In the genomic region with DNA sequence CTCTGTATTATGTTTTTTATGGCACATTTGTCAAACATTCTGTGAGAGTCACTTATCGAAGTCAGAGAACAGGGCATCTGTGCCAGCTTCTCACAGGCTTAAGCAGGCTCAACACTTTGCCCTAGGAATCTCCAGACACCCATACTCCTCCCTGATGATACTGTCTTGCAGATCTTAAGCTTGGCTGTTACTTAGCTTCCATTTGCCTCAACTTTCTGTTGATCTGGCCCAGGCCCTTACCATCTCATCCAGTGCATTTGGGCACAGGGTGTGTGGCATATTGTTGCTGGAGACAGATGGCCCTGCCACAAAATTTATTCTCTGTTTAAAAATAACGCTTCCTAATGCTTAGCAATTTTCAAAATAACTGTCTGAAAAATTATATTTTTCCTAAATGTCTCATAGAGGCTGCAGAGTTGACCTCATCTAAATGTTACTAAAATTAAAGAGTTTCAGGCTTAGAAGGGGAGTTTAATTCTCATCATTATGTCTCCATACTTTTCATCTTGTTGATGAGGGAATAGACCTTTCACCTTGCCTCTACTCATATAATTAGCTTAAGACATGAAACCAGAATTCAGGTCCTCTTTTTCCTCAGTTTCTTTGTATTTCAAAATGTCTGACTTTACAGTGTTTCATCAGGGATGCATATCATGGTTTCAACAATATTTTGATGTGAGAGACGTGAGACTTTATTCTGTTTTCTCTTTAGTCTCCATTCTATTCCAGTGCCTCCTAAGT, we compare ENCODE assay signal across 22 mouse cellular contexts.
DNase-seq lines count a peak whose midpoint lies in the region; ATAC-seq and TF ChIP-seq lines count a peak whose summit lies in the region.
"Had no signal": no experiment of that assay in that cellular context is flagged by ENCODE, and none has a peak within 500 bp of the region (broad histone marks: within the 10 kb centered on the region; RNA-seq: fewer than 3 reads in every experiment).

No protein-coding gene starts in this region.

- 35% methylated on average over 3 of the region's 3 CpGs for WGBS in forebrain, embryonic 16.5 days
- WGBS in midbrain, embryonic 16.5 days = 64% methylated on average over 3 of the region's 3 CpGs
- WGBS in embryonic facial prominence, embryonic 10.5 days = 83% methylated on average over 3 of the region's 3 CpGs

- no peaks in the 10 kb centered on the region for H3K27me3 ChIP-seq in forebrain, embryonic 16.5 days (replicated peaks; ENCODE audit: control insufficient read depth, insufficient read depth, low read length)
- no peaks in the 10 kb centered on the region for H3K27me3 ChIP-seq in midbrain, embryonic 16.5 days (ENCODE audit: control insufficient read depth, insufficient read depth, low read depth, low read length)
- H3K27me3 ChIP-seq in embryonic facial prominence, embryonic 10.5 days (replicated peaks; ENCODE audit: low read depth, poor library complexity, severe bottlenecking) = no peaks in the 10 kb centered on the region
- H3K27me3 ChIP-seq: heart, embryonic 13.5 days; hindbrain, embryonic 13.5 days; limb, embryonic 13.5 days; midbrain, embryonic 13.5 days; neural tube, embryonic 15.5 days had no signal

- no peak overlapping the region for H3K4me2 ChIP-seq in forebrain, embryonic 16.5 days (ENCODE audit: low read length)
- no peak overlapping the region for H3K4me2 ChIP-seq in midbrain, embryonic 16.5 days (ENCODE audit: low read length)
- H3K4me2 ChIP-seq: heart, embryonic 13.5 days; hindbrain, embryonic 13.5 days; limb, embryonic 13.5 days; midbrain, embryonic 13.5 days; neural tube, embryonic 15.5 days had no signal

- H3K4me3 ChIP-seq in cortical plate, adult 2 months (ENCODE audit: insufficient read depth, low read length) = no peak overlapping the region
- H3K4me3 ChIP-seq in forebrain, embryonic 16.5 days (replicated peaks; ENCODE audit: low read length) = no peak overlapping the region
- no peak overlapping the region for H3K4me3 ChIP-seq in midbrain, embryonic 16.5 days (ENCODE audit: low read depth, low read length)
- H3K4me3 ChIP-seq in embryonic facial prominence, embryonic 10.5 days = no peak overlapping the region
- H3K4me3 ChIP-seq: heart, embryonic 13.5 days; hindbrain, embryonic 13.5 days; limb, embryonic 13.5 days; midbrain, embryonic 13.5 days; neural tube, embryonic 15.5 days had no signal

- H3K9me3 ChIP-seq in forebrain, embryonic 16.5 days (ENCODE audit: control insufficient read depth, low read length) = no peaks in the 10 kb centered on the region
- no peaks in the 10 kb centered on the region for H3K9me3 ChIP-seq in midbrain, embryonic 16.5 days (replicated peaks; ENCODE audit: control insufficient read depth, low read length, poor library complexity, severe bottlenecking)
- no peaks in the 10 kb centered on the region for H3K9me3 ChIP-seq in embryonic facial prominence, embryonic 10.5 days
- H3K9me3 ChIP-seq: heart, embryonic 13.5 days; hindbrain, embryonic 13.5 days; limb, embryonic 13.5 days; midbrain, embryonic 13.5 days; neural tube, embryonic 15.5 days had no signal

- H3K4me1 ChIP-seq in cortical plate, adult 2 months (ENCODE audit: control insufficient read depth, insufficient read depth, low read length) = peaks cover 2% of the 10 kb centered on the region; the same call in 1 of the 2 replicates
- no peaks in the 10 kb centered on the region for H3K4me1 ChIP-seq in forebrain, embryonic 16.5 days (replicated peaks; ENCODE audit: control insufficient read depth, insufficient read depth, low read length)
- H3K4me1 ChIP-seq in midbrain, embryonic 16.5 days (ENCODE audit: control insufficient read depth, insufficient read depth, low read length) = no peaks in the 10 kb centered on the region
- H3K4me1 ChIP-seq in embryonic facial prominence, embryonic 10.5 days = no peaks in the 10 kb centered on the region
- H3K4me1 ChIP-seq: heart, embryonic 13.5 days; hindbrain, embryonic 13.5 days; limb, embryonic 13.5 days; midbrain, embryonic 13.5 days; neural tube, embryonic 15.5 days had no signal

- no peaks in the 10 kb centered on the region for H3K36me3 ChIP-seq in forebrain, embryonic 16.5 days (ENCODE audit: control insufficient read depth, insufficient read depth)
- no peaks in the 10 kb centered on the region for H3K36me3 ChIP-seq in midbrain, embryonic 16.5 days (ENCODE audit: control insufficient read depth, insufficient read depth, low read length)
- no peaks in the 10 kb centered on the region for H3K36me3 ChIP-seq in embryonic facial prominence, embryonic 10.5 days (replicated peaks)
- H3K36me3 ChIP-seq: heart, embryonic 13.5 days; hindbrain, embryonic 13.5 days; limb, embryonic 13.5 days; midbrain, embryonic 13.5 days; neural tube, embryonic 15.5 days had no signal

- no peak for TF ChIP-seq POLR2A in cortical plate, adult 2 months (IDR thresholded peaks at IDR 0.05; ENCODE audit: extremely low read depth, insufficient read depth, low read length)

- no peak overlapping the region for H3K9ac ChIP-seq in forebrain, embryonic 16.5 days (replicated peaks; ENCODE audit: low read depth, low read length)
- H3K9ac ChIP-seq in midbrain, embryonic 16.5 days (ENCODE audit: low read depth, low read length) = no peak overlapping the region
- H3K9ac ChIP-seq: heart, embryonic 13.5 days; hindbrain, embryonic 13.5 days; limb, embryonic 13.5 days; liver, embryonic 14.5 days; midbrain, embryonic 13.5 days; neural tube, embryonic 15.5 days had no signal

- ATAC-seq in forebrain, embryonic 16.5 days = peak; percentile 96
- ATAC-seq in midbrain, embryonic 16.5 days = no peak
- ATAC-seq: inflammation-experienced regulatory T-cells, adult 6 months; lung, postnatal 0 days had no signal

- DNase-seq in brain, adult 2 months (ENCODE audit: low read depth, low spot score) = peak; percentile 53
- DNase-seq in layer of hippocampus, adult 9-11 months = peak; percentile 62
- DNase-seq in thymus, postnatal 25 days = no peak
- DNase-seq in lung, adult 18-20 months = no peak
- no peak for DNase-seq in embryonic facial prominence, embryonic 10.5 days (ENCODE audit: low spot score)
- DNase-seq: B cell, adult 2 months; cerebellum, adult 11-12 months; kidney, adult 2 months; kidney, postnatal 14 days; right cerebral cortex, postnatal 4 days had no signal

- TF ChIP-seq CTCF in cortical plate, adult 2 months (IDR thresholded peaks at IDR 0.05; ENCODE audit: extremely low read depth, insufficient read depth, low read length) = no peak

- H3K27ac ChIP-seq in cortical plate, adult 2 months (ENCODE audit: insufficient read depth, low read length) = peak overlapping the region; percentile 35; the same call in 1 of the 2 replicates
- no peak overlapping the region for H3K27ac ChIP-seq in forebrain, embryonic 16.5 days (ENCODE audit: low read length)
- H3K27ac ChIP-seq in midbrain, embryonic 16.5 days (ENCODE audit: low read length) = no peak overlapping the region
- no peak overlapping the region for H3K27ac ChIP-seq in embryonic facial prominence, embryonic 10.5 days (replicated peaks)
- H3K27ac ChIP-seq: heart, embryonic 13.5 days; hindbrain, embryonic 13.5 days; limb, embryonic 13.5 days; liver, embryonic 14.5 days; midbrain, embryonic 13.5 days; neural tube, embryonic 15.5 days; stomach, postnatal 0 days had no signal

Comparison
In these comparisons a context has a peak if more than half of its experiments do, and no peak if none do; other contexts are left out.
1. DNase-seq: peak in brain, adult 2 months (single experiment) and layer of hippocampus, adult 9-11 months (single experiment); none in thymus, postnatal 25 days (single experiment), lung, adult 18-20 months (0 of 2) and embryonic facial prominence, embryonic 10.5 days (single experiment).